Mouse (Mus musculus) midbrain, embryonic 14.5 days (tissue): Measurements from ENCODE around the gene Stox2. TPM values are rescaled to one million over a fixed set of nuclear protein-coding genes. Genes with fewer than 3 reads are reported as not detected.

Source experiments
- ATAC-seq: fragments of 200-750 bp; cut with Nextera tagmentation; 2 replicates; pipeline ENCODE4 v1.8.0; 2017; ENCODE audit warnings: moderate number of reproducible peaks, moderate library complexity; ENCODE audit not compliant: low FRiP score, low TSS enrichment
- DNase-seq: peaks from one replicate; pipeline ENCODE4 v3.0.0-alpha.2; 2015
- H3K27ac ChIP-seq: fragments of 300-500 bp; sonication (generic); replicated peaks from 2 replicates; pipeline ENCODE4 v1.5.1; 2014; ENCODE audit warnings: mild to moderate bottlenecking, low read depth, low read length, moderate library complexity
- H3K27me3 ChIP-seq: fragments of 300-500 bp; sonication (generic); 2 replicates; pipeline ENCODE4 v1.6.1; 2014; ENCODE audit warnings: low read length, control low read depth, mixed read lengths; ENCODE audit not compliant: control insufficient read depth, insufficient read depth
- H3K36me3 ChIP-seq: fragments of 300-500 bp; sonication (generic); 2 replicates; pipeline ENCODE4 v1.6.1; 2014; ENCODE audit warnings: low read length, control low read depth; ENCODE audit not compliant: control insufficient read depth, insufficient read depth
- H3K4me1 ChIP-seq: fragments of 300-500 bp; sonication (generic); 2 replicates; pipeline ENCODE4 v1.6.1; 2014; ENCODE audit warnings: mild to moderate bottlenecking, antibody characterized with exemption, low read length, control low read depth; ENCODE audit not compliant: control insufficient read depth, insufficient read depth
- H3K4me2 ChIP-seq: fragments of 300-500 bp; sonication (generic); 2 replicates; pipeline ENCODE4 v1.6.1; 2014; ENCODE audit warnings: mild to moderate bottlenecking, low read length, moderate library complexity
- H3K4me3 ChIP-seq: fragments of 300-500 bp; sonication (generic); replicated peaks from 2 replicates; pipeline ENCODE4 v1.5.1; 2014; ENCODE audit warnings: low read depth, low read length
- H3K9ac ChIP-seq: fragments of 300-500 bp; sonication (generic); replicated peaks from 2 replicates; pipeline ENCODE4 v1.6.1; 2014; ENCODE audit warnings: mild to moderate bottlenecking, low read length, moderate library complexity
- H3K9me3 ChIP-seq: fragments of 300-500 bp; sonication (generic); 2 replicates; pipeline ENCODE4 v1.6.1; 2016; ENCODE audit warnings: low read length, control low read depth, mixed read lengths; ENCODE audit not compliant: control insufficient read depth
- WGBS: fragments of 180-500 bp; shearing (Covaris S2); extraction: QIAGEN DNeasy Blood & Tissue Kit; methylation state at CpG from one replicate; pipeline ENCODE4 v1.1.7; 2014; 5-methylcytosine and 5-hydroxymethylcytosine counted together
- polyA plus RNA-seq: library from polyadenylated mRNA; unstranded; fragments of >200 nt; fragmentation: Nextera tagmentation; extraction: Ambion mirVana; gene quantifications from 2 replicates; pipeline ENCODE4 v1.2.1, GENCODE M21; 2014

The Stox2 gene
- polyA plus RNA-seq, 1 experiment from 2014 or later: 53.9 TPM

DNA sequence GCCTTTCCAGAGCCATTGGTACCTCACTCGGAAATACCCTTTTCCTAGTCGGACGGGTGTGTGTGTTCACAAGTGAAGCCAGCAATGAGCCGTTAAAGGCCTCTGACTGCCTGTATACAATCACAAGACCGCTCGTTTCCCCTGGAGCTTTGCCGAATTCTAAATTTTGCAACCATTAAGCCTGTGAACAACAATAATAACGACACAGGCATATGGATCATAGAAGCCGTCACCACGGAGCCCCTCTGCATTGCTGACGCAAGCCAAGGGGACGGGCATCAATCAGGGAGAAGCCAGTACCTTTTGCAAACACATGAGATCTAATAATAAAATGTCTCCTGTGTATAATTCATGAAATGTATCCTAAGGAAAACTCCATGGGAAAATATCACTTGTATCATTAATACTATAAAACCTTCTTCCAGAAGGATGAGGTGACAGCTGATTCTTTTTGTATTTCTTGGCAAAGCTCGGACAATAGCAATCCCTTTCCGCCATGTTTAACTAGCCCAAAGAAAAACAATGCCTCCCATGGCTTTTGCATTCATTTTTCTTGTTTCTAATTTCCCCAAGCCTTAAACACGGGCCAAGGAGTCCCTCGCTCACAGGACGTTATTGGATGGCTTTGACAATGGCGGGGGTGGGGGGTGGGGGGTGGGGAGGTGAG lies 265.0 kb downstream of the Stox2 start:
- Histone ChIP-seq H3K9me3 (no peaks in the 10 kb centered on the region), H3K27me3 (no peaks in the 10 kb centered on the region), H3K27ac (no peak overlapping the region), H3K9ac (no peak overlapping the region), H3K4me2 (no peak overlapping the region), H3K36me3 (peaks cover 25% of the 10 kb centered on the region), H3K4me1 (peaks cover 3% of the 10 kb centered on the region; the same call in 1 of the 2 replicates), H3K4me3 (no peak overlapping the region)
- no peak for ATAC-seq
- DNase-seq: no peak
- WGBS: 76% methylated on average over 18 of the region's 18 CpGs

DNA sequence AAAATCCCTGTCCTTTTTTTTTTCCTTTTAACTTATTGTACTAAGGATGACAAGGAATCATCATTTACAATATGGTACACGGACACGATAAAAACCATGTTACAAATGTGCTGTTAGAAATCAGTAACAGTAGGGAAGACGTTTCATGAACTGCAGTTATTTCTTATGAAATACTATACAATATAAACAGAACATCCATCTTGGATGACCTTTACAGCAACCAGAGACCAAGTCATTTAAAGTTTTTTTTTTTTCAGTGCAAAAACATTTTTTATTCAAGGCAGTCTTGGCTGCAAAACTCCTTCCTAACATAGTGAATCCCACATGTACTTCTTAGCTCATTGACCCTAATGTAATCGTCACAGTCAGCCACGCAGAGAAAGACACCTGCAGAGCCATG lies 266.0 kb downstream of the Stox2 start:
- no peak overlapping the region for H3K27ac ChIP-seq
- WGBS: 90% methylated on average over 5 of the region's 5 CpGs
- H3K36me3 ChIP-seq: peaks cover 17% of the 10 kb centered on the region; the same call in 1 of the 2 replicates
- H3K9ac ChIP-seq: no peak overlapping the region
- DNase-seq (no peak), ATAC-seq (no peak)
- H3K4me2 ChIP-seq: no peak overlapping the region
- H3K4me1 ChIP-seq: peaks cover 3% of the 10 kb centered on the region; the same call in 1 of the 2 replicates
- H3K27me3 ChIP-seq: no peaks in the 10 kb centered on the region
- H3K4me3 ChIP-seq: no peak overlapping the region
- no peaks in the 10 kb centered on the region for H3K9me3 ChIP-seq

DNA sequence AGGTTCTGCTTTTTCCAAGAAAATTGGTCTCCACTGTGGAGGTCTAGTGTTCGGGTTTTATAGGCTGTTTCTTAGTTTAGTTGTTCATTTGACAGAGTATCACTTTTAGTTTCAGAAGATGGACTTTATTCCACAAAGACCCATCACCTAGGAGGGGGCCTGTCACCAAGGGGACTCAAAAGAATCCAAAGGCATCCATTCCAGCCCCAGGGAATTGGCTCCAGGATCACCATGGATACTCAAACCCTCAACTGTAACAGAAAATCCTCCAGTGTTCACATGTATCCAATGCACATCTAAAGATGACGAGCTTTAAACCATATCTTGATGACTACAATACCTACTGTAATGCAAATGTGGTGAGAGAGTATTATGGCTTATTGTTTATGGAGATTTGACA lies 267.4 kb downstream of the Stox2 start:
- no peaks in the 10 kb centered on the region for H3K27me3 ChIP-seq
- no peaks in the 10 kb centered on the region for H3K9me3 ChIP-seq
- WGBS: 28% methylated on average over 2 of the region's 2 CpGs
- DNase-seq (peak; percentile 56), ATAC-seq (no peak)
- H3K36me3 ChIP-seq: peaks cover 10% of the 10 kb centered on the region; the same call in 1 of the 2 replicates
- no peak overlapping the region for H3K27ac ChIP-seq
- H3K4me2 ChIP-seq: no peak overlapping the region
- peaks cover 3% of the 10 kb centered on the region; the same call in 1 of the 2 replicates for H3K4me1 ChIP-seq
- no peak overlapping the region for H3K9ac ChIP-seq
- H3K4me3 ChIP-seq: no peak overlapping the region

DNA sequence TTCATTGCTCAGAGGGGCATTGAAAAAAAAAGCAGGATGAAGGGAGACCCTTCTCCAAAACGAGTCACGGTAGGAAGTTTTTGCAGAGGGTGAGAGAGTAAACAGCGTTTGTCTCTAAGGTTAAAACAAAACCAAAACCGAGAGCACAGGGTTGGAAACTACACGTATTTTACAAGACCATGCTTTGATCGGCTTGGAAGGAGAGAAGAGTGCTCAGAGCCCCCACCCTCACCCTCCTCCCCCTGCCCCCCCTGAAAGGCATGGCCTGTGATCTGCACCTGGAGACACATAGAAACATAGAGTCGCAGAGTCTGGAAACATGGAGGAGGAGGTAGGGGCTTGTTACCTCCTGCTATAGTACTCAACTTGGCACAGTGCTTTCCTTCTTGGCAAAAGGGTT lies 272.3 kb downstream of the Stox2 start:
- DNase-seq (no peak), ATAC-seq (no peak)
- Histone ChIP-seq H3K27ac (no peak overlapping the region), H3K27me3 (no peaks in the 10 kb centered on the region), H3K9me3 (0 out of 2 replicates have a peak, but pooled peaks cover 4% of the 10 kb centered on the region), H3K36me3 (peaks cover 6% of the 10 kb centered on the region; the same call in 1 of the 2 replicates), H3K4me2 (no peak overlapping the region), H3K4me1 (peaks cover 1% of the 10 kb centered on the region; the same call in 1 of the 2 replicates), H3K4me3 (no peak overlapping the region), H3K9ac (no peak overlapping the region)
- 78% methylated on average over 7 of the region's 7 CpGs for WGBS

DNA sequence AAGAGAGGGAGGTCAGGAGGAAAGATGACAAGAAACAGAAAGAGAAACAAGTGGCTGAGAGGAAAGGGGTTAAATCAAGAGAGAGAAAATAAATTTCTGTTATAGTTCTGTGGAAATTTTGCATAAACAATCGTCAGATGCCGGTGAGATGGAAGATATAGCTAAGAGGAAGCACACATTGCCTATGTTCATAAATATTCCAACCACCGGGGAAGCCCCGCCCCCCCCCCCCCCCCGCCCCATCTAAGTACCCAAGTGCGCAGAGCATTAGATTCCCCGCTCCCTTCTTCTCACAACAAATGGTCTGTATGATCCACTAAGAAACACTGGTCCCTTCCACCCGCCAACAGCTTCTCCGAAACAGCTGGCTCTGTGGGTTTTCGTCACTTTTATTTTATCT lies 273.3 kb downstream of the Stox2 start:
- H3K9me3 ChIP-seq: 0 out of 2 replicates have a peak, but pooled peaks cover 4% of the 10 kb centered on the region
- peaks cover 12% of the 10 kb centered on the region for H3K36me3 ChIP-seq
- H3K9ac ChIP-seq: no peak overlapping the region
- ATAC-seq: no peak
- DNase-seq: no peak
- WGBS: 93% methylated on average over 10 of the region's 10 CpGs
- no peak overlapping the region for H3K27ac ChIP-seq
- no peak overlapping the region for H3K4me2 ChIP-seq
- no peaks in the 10 kb centered on the region; the same call in 1 of the 2 replicates for H3K4me1 ChIP-seq
- H3K27me3 ChIP-seq: no peaks in the 10 kb centered on the region
- no peak overlapping the region for H3K4me3 ChIP-seq

DNA sequence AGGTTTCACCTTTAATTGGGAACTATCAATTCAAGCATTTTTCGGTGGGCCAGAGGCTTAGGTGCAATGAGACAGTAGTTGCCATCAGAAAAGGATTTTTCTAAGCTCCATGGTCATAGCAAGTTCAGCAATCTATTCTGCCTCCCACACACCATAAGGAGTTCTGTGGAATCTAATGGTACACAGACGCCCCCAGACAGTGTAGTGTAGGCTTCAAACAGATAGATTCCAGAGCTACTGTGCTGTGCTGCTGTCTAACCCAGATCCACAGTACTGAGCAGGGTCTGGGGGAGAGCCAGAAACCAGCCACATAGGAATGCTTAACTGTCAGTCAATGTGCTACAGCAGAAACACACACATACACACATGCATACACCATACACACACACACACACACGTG lies 285.5 kb downstream of the Stox2 start:
- no peaks in the 10 kb centered on the region for H3K27me3 ChIP-seq
- no peaks in the 10 kb centered on the region for H3K9me3 ChIP-seq
- no peaks in the 10 kb centered on the region for H3K4me1 ChIP-seq
- H3K9ac ChIP-seq: no peak overlapping the region
- no peak for ATAC-seq
- H3K4me2 ChIP-seq: no peak overlapping the region
- DNase-seq: no peak
- no peak overlapping the region for H3K27ac ChIP-seq
- 0 out of 2 replicates have a peak, but pooled peaks cover 3% of the 10 kb centered on the region for H3K36me3 ChIP-seq
- 86% methylated on average over 3 of the region's 3 CpGs for WGBS
- no peak overlapping the region for H3K4me3 ChIP-seq

DNA sequence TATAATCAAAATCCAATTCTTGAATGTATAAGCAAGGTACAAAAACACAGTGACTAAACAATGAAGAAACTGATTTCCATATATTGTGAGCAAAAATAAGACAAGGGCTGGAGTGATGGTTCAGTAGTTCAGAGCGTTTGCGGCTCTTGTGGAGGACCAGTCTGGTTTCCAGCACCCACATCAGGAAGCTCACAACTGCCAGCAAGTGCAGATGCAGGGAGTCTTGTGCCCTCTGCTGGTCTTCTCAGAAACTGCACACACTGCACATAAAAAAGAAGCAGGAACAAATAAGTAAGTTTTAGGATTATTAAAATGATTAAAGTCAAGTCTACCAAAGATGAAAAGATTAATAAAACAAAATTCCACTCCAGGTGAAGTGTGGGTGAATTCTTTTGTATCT lies 291.6 kb downstream of the Stox2 start:
- WGBS: 96% methylated on average over 2 of the region's 2 CpGs
- no peaks in the 10 kb centered on the region for H3K4me1 ChIP-seq
- no peak for ATAC-seq
- peaks cover 14% of the 10 kb centered on the region for H3K9me3 ChIP-seq
- H3K27me3 ChIP-seq: no peaks in the 10 kb centered on the region
- DNase-seq: no peak
- H3K27ac ChIP-seq: no peak overlapping the region
- H3K36me3 ChIP-seq: peaks cover 19% of the 10 kb centered on the region
- no peak overlapping the region for H3K4me3 ChIP-seq
- no peak overlapping the region for H3K9ac ChIP-seq
- H3K4me2 ChIP-seq: no peak overlapping the region

DNA sequence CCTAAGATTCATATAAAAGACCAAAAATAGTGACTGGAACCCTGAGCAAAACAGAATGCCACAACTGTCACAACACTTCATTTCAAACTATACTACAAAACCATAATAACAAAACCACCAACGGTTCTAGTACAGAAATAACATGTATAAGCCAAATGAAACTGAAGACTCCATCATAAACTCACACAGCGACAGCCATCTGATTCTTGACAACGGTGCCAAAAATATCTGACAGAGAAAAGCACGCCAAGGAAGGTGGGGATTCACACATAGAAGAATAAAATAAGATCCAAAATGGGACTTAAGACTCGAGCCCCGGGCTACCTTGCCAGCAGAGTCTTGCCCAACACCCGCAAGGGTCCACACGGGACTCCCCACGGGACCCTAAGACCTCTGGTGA lies 300.9 kb downstream of the Stox2 start:
- DNase-seq (no peak), ATAC-seq (no peak)
- Histone ChIP-seq H3K27ac (no peak overlapping the region), H3K4me1 (no peaks in the 10 kb centered on the region), H3K4me3 (no peak overlapping the region), H3K27me3 (no peaks in the 10 kb centered on the region), H3K4me2 (no peak overlapping the region), H3K36me3 (0 out of 2 replicates have a peak, but pooled peaks cover 9% of the 10 kb centered on the region), H3K9ac (no peak overlapping the region), H3K9me3 (peaks cover 2% of the 10 kb centered on the region; the same call in 1 of the 2 replicates)
- 96% methylated on average over 9 of the region's 9 CpGs for WGBS

DNA sequence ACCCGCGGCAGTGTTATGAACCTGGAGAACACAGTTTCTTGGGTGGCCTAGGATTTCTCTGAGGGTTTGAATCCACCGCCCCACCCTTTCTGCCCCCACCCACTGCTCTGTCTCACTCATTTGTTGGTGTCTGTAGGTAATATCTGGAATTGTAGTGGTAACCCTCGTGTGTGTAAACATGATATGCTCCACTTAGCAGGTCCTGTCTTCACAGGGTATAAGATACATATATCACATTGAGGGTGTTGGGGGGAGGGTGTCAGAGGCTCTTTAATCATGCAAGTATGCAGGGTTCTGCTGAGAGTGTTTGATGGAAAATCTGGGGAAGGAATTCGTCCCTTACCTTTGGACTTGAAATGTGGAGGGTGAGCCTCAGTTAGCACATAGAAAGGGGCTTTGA lies 310.1 kb downstream of the Stox2 start:
- Histone ChIP-seq H3K9me3 (no peaks in the 10 kb centered on the region), H3K9ac (no peak overlapping the region), H3K36me3 (no peaks in the 10 kb centered on the region), H3K4me1 (no peaks in the 10 kb centered on the region), H3K4me3 (no peak overlapping the region), H3K4me2 (no peak overlapping the region), H3K27me3 (no peaks in the 10 kb centered on the region), H3K27ac (no peak overlapping the region)
- DNase-seq (no peak), ATAC-seq (no peak)
- 55% methylated on average over 5 of the region's 5 CpGs for WGBS
